Mouse (Mus musculus): ENCODE data around the gene Tmem242. TPM values are rescaled to one million over a fixed set of nuclear protein-coding genes. Genes with fewer than 3 reads are reported as not detected.

Gene Tmem242
- polyA plus RNA-seq, 1 experiment from 2014 or later, result 130 TPM

- WGBS, result 41% methylated on average over 11 of the region's 11 CpGs
- no peaks in the 10 kb centered on the region for H3K36me3 ChIP-seq (ENCODE audit: insufficient read depth, low read length)
- H3K4me2 ChIP-seq (ENCODE audit: low read length), result no peak overlapping the region
- no peak overlapping the region for H3K9ac ChIP-seq (ENCODE audit: low read depth, low read length)
- H3K27ac ChIP-seq, result no peak overlapping the region
- no peaks in the 10 kb centered on the region for H3K4me1 ChIP-seq (replicated peaks; ENCODE audit: insufficient read depth, low read length)
- H3K9me3 ChIP-seq (replicated peaks; ENCODE audit: low read length), result no peaks in the 10 kb centered on the region
- no peak overlapping the region for H3K4me3 ChIP-seq (replicated peaks; ENCODE audit: low read depth, low read length)
- ATAC-seq (replicated peaks; ENCODE audit: low FRiP score, low read depth) (no peak), DNase-seq (ENCODE audit: low spot score) (no peak)
- no peak for TF ChIP-seq CTCF (IDR thresholded peaks at IDR 0.05; ENCODE audit: low read depth)
- H3K27me3 ChIP-seq (ENCODE audit: insufficient read depth, low read length), result no peaks in the 10 kb centered on the region
Observed at GRCm38 (mm10) chr17:5377151-5377929, 62.7 kb downstream of the Tmem242 start.

DNA sequence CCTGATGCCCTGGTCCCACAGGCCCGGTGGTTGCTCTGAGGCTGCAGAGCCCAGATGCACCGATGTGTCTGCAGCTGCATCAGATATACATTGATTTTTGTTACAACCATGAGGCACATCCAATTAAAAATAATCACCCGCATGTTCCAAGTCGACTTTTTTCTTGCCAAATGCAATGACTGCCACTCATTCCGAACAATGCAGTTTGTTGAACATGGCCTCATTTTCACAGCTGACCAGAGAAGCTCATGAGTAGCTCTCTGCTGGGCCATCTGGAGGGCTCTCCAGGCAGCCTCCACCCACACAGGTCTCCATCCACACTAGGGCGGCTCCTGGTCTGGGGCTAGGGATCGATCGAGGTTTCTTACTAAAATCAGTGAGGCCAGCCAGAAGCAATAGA lies 67.1 kb downstream of the Tmem242 start:
- no peak for ATAC-seq (replicated peaks; ENCODE audit: low FRiP score, low read depth)

GRCm38 (mm10) chr17:5371521-5371920 lies 68.5 kb downstream of the Tmem242 start:
- Histone ChIP-seq H3K36me3 (ENCODE audit: insufficient read depth, low read length) (no peaks in the 10 kb centered on the region), H3K27me3 (ENCODE audit: insufficient read depth, low read length) (no peaks in the 10 kb centered on the region), H3K9ac (ENCODE audit: low read depth, low read length) (no peak overlapping the region), H3K4me2 (ENCODE audit: low read length) (no peak overlapping the region), H3K4me3 (replicated peaks; ENCODE audit: low read depth, low read length) (no peak overlapping the region), H3K27ac (no peak overlapping the region), H3K4me1 (replicated peaks; ENCODE audit: insufficient read depth, low read length) (no peaks in the 10 kb centered on the region), H3K9me3 (replicated peaks; ENCODE audit: low read length) (no peaks in the 10 kb centered on the region)
- 43% methylated on average over 7 of the region's 7 CpGs for WGBS
- ATAC-seq (replicated peaks; ENCODE audit: low FRiP score, low read depth) (no peak), DNase-seq (ENCODE audit: low spot score) (no peak)
- no peak for TF ChIP-seq CTCF (IDR thresholded peaks at IDR 0.05; ENCODE audit: low read depth)

More for the DNA sequence above, 67.1 kb downstream of the Tmem242 start:
- WGBS, result 84% methylated on average over 8 of the region's 8 CpGs
- Histone ChIP-seq H3K4me3 (replicated peaks; ENCODE audit: low read depth, low read length) (no peak overlapping the region), H3K9ac (ENCODE audit: low read depth, low read length) (no peak overlapping the region), H3K9me3 (replicated peaks; ENCODE audit: low read length) (no peaks in the 10 kb centered on the region), H3K36me3 (ENCODE audit: insufficient read depth, low read length) (no peaks in the 10 kb centered on the region), H3K4me2 (ENCODE audit: low read length) (no peak overlapping the region), H3K4me1 (replicated peaks; ENCODE audit: insufficient read depth, low read length) (no peaks in the 10 kb centered on the region), H3K27me3 (ENCODE audit: insufficient read depth, low read length) (no peaks in the 10 kb centered on the region), H3K27ac (no peak overlapping the region)
- no peak for DNase-seq (ENCODE audit: low spot score)
- TF ChIP-seq CTCF (IDR thresholded peaks at IDR 0.05; ENCODE audit: low read depth), result no peak

GRCm38 (mm10) chr17:5371032-5371431 lies 69.0 kb downstream of the Tmem242 start:
- ATAC-seq (replicated peaks; ENCODE audit: low FRiP score, low read depth) (no peak), DNase-seq (ENCODE audit: low spot score) (no peak)
- TF ChIP-seq CTCF (IDR thresholded peaks at IDR 0.05; ENCODE audit: low read depth), result no peak
- 65% methylated on average over 4 of the region's 4 CpGs for WGBS
- H3K4me2 ChIP-seq (ENCODE audit: low read length), result no peak overlapping the region
- no peaks in the 10 kb centered on the region for H3K27me3 ChIP-seq (ENCODE audit: insufficient read depth, low read length)
- no peak overlapping the region for H3K4me3 ChIP-seq (replicated peaks; ENCODE audit: low read depth, low read length)
- no peaks in the 10 kb centered on the region for H3K9me3 ChIP-seq (replicated peaks; ENCODE audit: low read length)
- H3K9ac ChIP-seq (ENCODE audit: low read depth, low read length), result no peak overlapping the region
- no peaks in the 10 kb centered on the region for H3K36me3 ChIP-seq (ENCODE audit: insufficient read depth, low read length)
- no peak overlapping the region for H3K27ac ChIP-seq
- H3K4me1 ChIP-seq (replicated peaks; ENCODE audit: insufficient read depth, low read length), result no peaks in the 10 kb centered on the region

- Histone ChIP-seq H3K4me2 (ENCODE audit: low read length) (no peak overlapping the region), H3K9ac (ENCODE audit: low read depth, low read length) (no peak overlapping the region), H3K36me3 (ENCODE audit: insufficient read depth, low read length) (no peaks in the 10 kb centered on the region), H3K27ac (no peak overlapping the region), H3K9me3 (replicated peaks; ENCODE audit: low read length) (no peaks in the 10 kb centered on the region), H3K4me1 (replicated peaks; ENCODE audit: insufficient read depth, low read length) (no peaks in the 10 kb centered on the region), H3K4me3 (replicated peaks; ENCODE audit: low read depth, low read length) (no peak overlapping the region), H3K27me3 (ENCODE audit: insufficient read depth, low read length) (no peaks in the 10 kb centered on the region)
- 22% methylated on average over 8 of the region's 8 CpGs for WGBS
- ATAC-seq (replicated peaks; ENCODE audit: low FRiP score, low read depth) (no peak), DNase-seq (ENCODE audit: low spot score) (no peak)
- no peak for TF ChIP-seq CTCF (IDR thresholded peaks at IDR 0.05; ENCODE audit: low read depth)
Observed at GRCm38 (mm10) chr17:5365992-5366398, 74.1 kb downstream of the Tmem242 start.

Small RNA genes lying within 50 kb of the gene (microRNA-seq; reads per million reads assigned to microRNA genes)
- not detected for gene Gm22475

Other genes starting within 250 kb of the Tmem242 start
- not detected in 2 replicates for gene Ldhal6b, start 21.5 kb downstream of the Tmem242 start, polyA plus RNA-seq (2015; fragmentation: Nextera tagmentation; extraction: Ambion mirVana)
- gene Zdhhc14, start 52.3 kb upstream of the Tmem242 start, polyA plus RNA-seq (2015; fragmentation: Nextera tagmentation; extraction: Ambion mirVana), result 4.9 and 5.3 TPM in 2 replicates